In the genomic region with DNA sequence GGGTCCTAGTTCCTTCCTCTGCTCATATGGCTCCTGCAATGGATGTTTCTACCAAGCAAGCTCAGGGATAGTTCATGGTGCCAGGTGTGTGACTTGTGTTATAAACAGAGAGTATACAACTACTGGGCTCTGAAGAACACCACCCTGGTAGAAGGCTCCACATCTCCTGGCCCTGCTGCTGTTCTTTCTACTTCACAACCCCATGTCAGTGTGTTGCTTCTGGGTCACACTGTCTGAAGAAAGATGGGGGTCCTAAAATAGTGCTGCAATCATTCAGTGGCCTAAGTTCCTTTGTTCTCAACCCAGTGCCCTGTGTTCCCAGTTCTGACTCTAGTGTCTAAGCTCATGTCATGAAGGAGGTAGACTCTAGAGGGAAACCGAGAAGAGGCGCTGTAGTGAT, we compare ENCODE assay signal across 30 mouse cellular contexts. TPM values are rescaled to one million over a fixed set of nuclear protein-coding genes. Genes with fewer than 3 reads are reported as not detected.
"Had no signal": no experiment of that assay in that cellular context is flagged by ENCODE, and none has a peak within 500 bp of the region (broad histone marks: within the 10 kb centered on the region; RNA-seq: fewer than 3 reads in every experiment).

No protein-coding gene starts in this region.

- H3K9ac ChIP-seq: hindbrain, embryonic 13.5 days; hindbrain, embryonic 15.5 days; kidney, embryonic 15.5 days; limb, embryonic 12.5 days; liver, embryonic 13.5 days had no signal

- H3K4me1 ChIP-seq: hindbrain, embryonic 15.5 days; kidney, embryonic 15.5 days; limb, embryonic 10.5 days; limb, embryonic 12.5 days; liver, embryonic 13.5 days had no signal

- ATAC-seq: hindbrain, postnatal 0 days; intestine, embryonic 16.5 days had no signal

- H3K36me3 ChIP-seq: hindbrain, embryonic 13.5 days; hindbrain, embryonic 15.5 days; kidney, embryonic 15.5 days; limb, embryonic 10.5 days; limb, embryonic 12.5 days; liver, embryonic 13.5 days had no signal

- H3K27me3 ChIP-seq: hindbrain, embryonic 13.5 days; hindbrain, embryonic 15.5 days; kidney, embryonic 15.5 days; limb, embryonic 12.5 days; liver, embryonic 13.5 days had no signal

- H3K4me2 ChIP-seq: heart, embryonic 11.5 days; hindbrain, embryonic 13.5 days; hindbrain, embryonic 15.5 days; kidney, embryonic 15.5 days; limb, embryonic 12.5 days; liver, embryonic 11.5 days; liver, embryonic 13.5 days had no signal

- H3K9me3 ChIP-seq: hindbrain, embryonic 13.5 days; hindbrain, embryonic 15.5 days; kidney, embryonic 15.5 days; limb, embryonic 10.5 days; limb, embryonic 12.5 days; liver, embryonic 13.5 days had no signal

- DNase-seq: gastrocnemius, adult 2 months; gastrocnemius, postnatal 10 days; gastrocnemius, postnatal 25 days; heart, postnatal 10 days; heart, postnatal 4 days; kidney, adult 11 months; kidney, adult 2 months; kidney, adult 9 months; kidney, postnatal 14 days; kidney, postnatal 4 days; liver; liver, embryonic 13.5 days had no signal

- H3K4me3 ChIP-seq: gastrocnemius, adult 2 months; hindbrain, embryonic 13.5 days; hindbrain, embryonic 15.5 days; kidney, embryonic 15.5 days; layer of hippocampus, adult 2 months; left cerebral cortex, adult 2 months; limb, embryonic 10.5 days; limb, embryonic 12.5 days; liver, embryonic 13.5 days had no signal

- H3K27ac ChIP-seq: gastrocnemius, adult 2 months; hindbrain, embryonic 13.5 days; hindbrain, embryonic 15.5 days; hindbrain, postnatal 0 days; kidney, embryonic 15.5 days; kidney, postnatal 0 days; layer of hippocampus, adult 2 months; left cerebral cortex, adult 2 months; limb, embryonic 10.5 days; limb, embryonic 12.5 days; liver, embryonic 13.5 days had no signal

RNA-seq across cellular contexts. Expression of gene Il17a, which starts 51.4 kb away (rescaled TPM):
- polyA plus RNA-seq: frontal cortex, adult 2 months; heart, embryonic 11.5 days; heart, embryonic 14.5 days; heart, embryonic 16.5 days; hindbrain, embryonic 11.5 days; hindbrain, embryonic 13.5 days; hindbrain, embryonic 15.5 days; hindbrain, postnatal 0 days; intestine, embryonic 14.5 days; intestine, embryonic 16.5 days; kidney, adult 2 months; kidney, embryonic 15.5 days; kidney, postnatal 0 days; limb, embryonic 10.5 days; limb, embryonic 12.5 days; limb, embryonic 14.5 days; liver, embryonic 11.5 days; liver, embryonic 13.5 days had no signal
